Mouse (Mus musculus) hindbrain, embryonic 12.5 days (tissue): ENCODE results near the gene Zer1. TPM values are rescaled to one million over a fixed set of nuclear protein-coding genes. Genes with fewer than 3 reads are reported as not detected.

Experiments
- ATAC-seq: fragments of 200-750 bp; cut with Nextera tagmentation; 2 replicates; pipeline ENCODE4 v1.8.0; 2017; ENCODE audit warnings: moderate TSS enrichment; ENCODE audit not compliant: low FRiP score
- H3K27ac ChIP-seq: fragments of 300-500 bp; sonication (generic); 2 replicates; pipeline ENCODE4 v1.5.1; 2016; ENCODE audit warnings: mild to moderate bottlenecking
- H3K27me3 ChIP-seq: fragments of 300-500 bp; sonication (generic); 2 replicates; pipeline ENCODE4 v1.6.1; 2016; ENCODE audit warnings: mild to moderate bottlenecking
- H3K36me3 ChIP-seq: fragments of 300-500 bp; sonication (generic); 2 replicates; pipeline ENCODE4 v1.6.1; 2016; ENCODE audit warnings: mild to moderate bottlenecking
- H3K4me1 ChIP-seq: fragments of 300-500 bp; sonication (generic); 2 replicates; pipeline ENCODE4 v1.6.1; 2016
- H3K4me2 ChIP-seq: fragments of 300-500 bp; sonication (generic); replicated peaks from 2 replicates; pipeline ENCODE4 v1.6.1; 2016; ENCODE audit warnings: mild to moderate bottlenecking
- H3K4me3 ChIP-seq: fragments of 300-500 bp; sonication (generic); 2 replicates; pipeline ENCODE4 v1.5.1; 2016; ENCODE audit warnings: mild to moderate bottlenecking
- H3K9ac ChIP-seq: fragments of 300-500 bp; sonication (generic); 2 replicates; pipeline ENCODE4 v1.6.1; 2016; ENCODE audit warnings: mild to moderate bottlenecking, moderate library complexity
- H3K9me3 ChIP-seq: fragments of 300-500 bp; sonication (generic); replicated peaks from 2 replicates; pipeline ENCODE4 v1.6.1; 2016; ENCODE audit warnings: mild to moderate bottlenecking
- WGBS: fragments of 180-500 bp; shearing (Covaris S2); methylation state at CpG from one replicate; pipeline ENCODE4 v1.1.7; 2016; 5-methylcytosine and 5-hydroxymethylcytosine counted together
- polyA plus RNA-seq: library from polyadenylated mRNA; unstranded; fragments of >200 nt; fragmentation: Nextera tagmentation; extraction: Ambion mirVana; gene quantifications from 2 replicates; pipeline ENCODE4 v1.2.1, GENCODE M21; 2016

Zer1 gene
- polyA plus RNA-seq, 1 experiment from 2014 or later: 12.6 TPM

GRCm38 (mm10) chr2:30072875-30073274, 51.5 kb downstream of the Zer1 start:
- Histone ChIP-seq H3K9me3 (no peaks in the 10 kb centered on the region), H3K27ac (no peak overlapping the region), H3K9ac (no peak overlapping the region), H3K4me1 (peaks cover 16% of the 10 kb centered on the region), H3K36me3 (peaks cover 40% of the 10 kb centered on the region), H3K4me3 (no peak overlapping the region), H3K4me2 (no peak overlapping the region), H3K27me3 (no peaks in the 10 kb centered on the region)
- no peak for ATAC-seq
- WGBS: 81% methylated on average over 7 of the region's 7 CpGs

- peak overlapping the region; percentile 64 for H3K4me2 ChIP-seq
- WGBS: 40% methylated on average over 7 of the region's 7 CpGs
- no peaks in the 10 kb centered on the region for H3K27me3 ChIP-seq
- H3K27ac ChIP-seq: no peak overlapping the region; the same call in 1 of the 2 replicates
- H3K4me3 ChIP-seq: peak overlapping the region; percentile 98
- ATAC-seq: no peak
- no peaks in the 10 kb centered on the region for H3K9me3 ChIP-seq
- H3K36me3 ChIP-seq: peaks cover 33% of the 10 kb centered on the region
- H3K4me1 ChIP-seq: peaks cover 29% of the 10 kb centered on the region
- H3K9ac ChIP-seq: peak overlapping the region; percentile 99
Observed at GRCm38 (mm10) chr2:30067962-30068361, 56.4 kb downstream of the Zer1 start.

GRCm38 (mm10) chr2:30067031-30067888, 57.1 kb downstream of the Zer1 start:
- H3K9ac ChIP-seq: peak overlapping the region; percentile 99
- no peaks in the 10 kb centered on the region for H3K27me3 ChIP-seq
- H3K4me3 ChIP-seq: peak overlapping the region; percentile 98
- H3K36me3 ChIP-seq: peaks cover 26% of the 10 kb centered on the region
- H3K9me3 ChIP-seq: no peaks in the 10 kb centered on the region
- H3K27ac ChIP-seq: peak overlapping the region; percentile 100
- peak overlapping the region; percentile 64 for H3K4me2 ChIP-seq
- H3K4me1 ChIP-seq: peaks cover 33% of the 10 kb centered on the region
- under 1% methylated on average over 36 of the region's 69 CpGs for WGBS
- ATAC-seq: peak; percentile 27

GRCm38 (mm10) chr2:30066046-30066901, 58.1 kb downstream of the Zer1 start:
- Histone ChIP-seq H3K9me3 (no peaks in the 10 kb centered on the region), H3K4me2 (peak overlapping the region; percentile 64), H3K9ac (peak overlapping the region; percentile 99), H3K27ac (peak overlapping the region; percentile 100), H3K36me3 (peaks cover 23% of the 10 kb centered on the region), H3K27me3 (no peaks in the 10 kb centered on the region), H3K4me3 (peak overlapping the region; percentile 98), H3K4me1 (peaks cover 39% of the 10 kb centered on the region)
- peak; percentile 94 for ATAC-seq
- under 1% methylated on average over 57 of the region's 101 CpGs for WGBS

- Histone ChIP-seq H3K4me1 (peaks cover 41% of the 10 kb centered on the region), H3K9me3 (no peaks in the 10 kb centered on the region), H3K36me3 (peaks cover 10% of the 10 kb centered on the region), H3K4me3 (no peak overlapping the region), H3K9ac (no peak overlapping the region), H3K27me3 (no peaks in the 10 kb centered on the region), H3K27ac (no peak overlapping the region), H3K4me2 (peak overlapping the region; percentile 78; the same call in 1 of the 2 replicates)
- ATAC-seq: no peak
- WGBS: 38% methylated on average over 3 of the region's 3 CpGs
Observed at GRCm38 (mm10) chr2:30064298-30064697, 60.1 kb downstream of the Zer1 start.

- Histone ChIP-seq H3K27ac (no peak overlapping the region), H3K9me3 (no peaks in the 10 kb centered on the region), H3K9ac (peak overlapping the region; percentile 66; the same call in 1 of the 2 replicates), H3K4me1 (peaks cover 41% of the 10 kb centered on the region), H3K4me2 (peak overlapping the region; percentile 78), H3K36me3 (peaks cover 5% of the 10 kb centered on the region), H3K4me3 (peak overlapping the region; percentile 52), H3K27me3 (no peaks in the 10 kb centered on the region)
- no peak for ATAC-seq
- WGBS: 11% methylated on average over 3 of the region's 3 CpGs
Observed at GRCm38 (mm10) chr2:30063791-30064190, 60.6 kb downstream of the Zer1 start.

GRCm38 (mm10) chr2:30063235-30063634, 61.1 kb downstream of the Zer1 start:
- no peak for ATAC-seq
- Histone ChIP-seq H3K27ac (peak overlapping the region; percentile 82; the same call in 1 of the 2 replicates), H3K9me3 (no peaks in the 10 kb centered on the region), H3K27me3 (no peaks in the 10 kb centered on the region), H3K36me3 (no peaks in the 10 kb centered on the region; the same call in 1 of the 2 replicates), H3K9ac (peak overlapping the region; percentile 66), H3K4me2 (peak overlapping the region; percentile 78), H3K4me1 (peaks cover 36% of the 10 kb centered on the region), H3K4me3 (peak overlapping the region; percentile 52)
- 5% methylated on average over 8 of the region's 8 CpGs for WGBS

- Histone ChIP-seq H3K4me3 (peak overlapping the region; percentile 52), H3K9ac (peak overlapping the region; percentile 66), H3K9me3 (no peaks in the 10 kb centered on the region), H3K4me1 (peaks cover 31% of the 10 kb centered on the region), H3K4me2 (peak overlapping the region; percentile 78), H3K27ac (peak overlapping the region; percentile 82), H3K27me3 (no peaks in the 10 kb centered on the region), H3K36me3 (no peaks in the 10 kb centered on the region)
- no peak for ATAC-seq
- WGBS: under 1% methylated on average over 40 of the region's 40 CpGs
Observed at GRCm38 (mm10) chr2:30062249-30063093, 61.9 kb downstream of the Zer1 start.

GRCm38 (mm10) chr2:30061215-30062166, 62.9 kb downstream of the Zer1 start:
- peak overlapping the region; percentile 52 for H3K4me3 ChIP-seq
- WGBS: 9% methylated on average over 33 of the region's 37 CpGs
- H3K27ac ChIP-seq: peak overlapping the region; percentile 82
- H3K36me3 ChIP-seq: no peaks in the 10 kb centered on the region
- peak overlapping the region; percentile 66 for H3K9ac ChIP-seq
- no peaks in the 10 kb centered on the region for H3K9me3 ChIP-seq
- H3K27me3 ChIP-seq: no peaks in the 10 kb centered on the region
- H3K4me2 ChIP-seq: peak overlapping the region; percentile 78
- ATAC-seq: no peak
- peaks cover 35% of the 10 kb centered on the region for H3K4me1 ChIP-seq

- no peak overlapping the region for H3K4me3 ChIP-seq
- no peaks in the 10 kb centered on the region for H3K36me3 ChIP-seq
- H3K9ac ChIP-seq: no peak overlapping the region
- peaks cover 21% of the 10 kb centered on the region for H3K4me1 ChIP-seq
- H3K27me3 ChIP-seq: 0 out of 2 replicates have a peak, but pooled peaks cover 3% of the 10 kb centered on the region
- H3K27ac ChIP-seq: no peak overlapping the region
- ATAC-seq: no peak
- WGBS: 35% methylated on average over 5 of the region's 5 CpGs
- no peak overlapping the region for H3K4me2 ChIP-seq
- H3K9me3 ChIP-seq: no peaks in the 10 kb centered on the region
Observed at GRCm38 (mm10) chr2:30058418-30058817, 66.0 kb downstream of the Zer1 start.
